Mouse (Mus musculus): ENCODE results near the gene Gm20708. TPM values are rescaled to one million over a fixed set of nuclear protein-coding genes. Genes with fewer than 3 reads are reported as not detected.

Gm20708 gene
- polyA plus RNA-seq, 1 experiment from 2014 or later: 1.1 TPM

- WGBS: 5% methylated on average over 8 of the region's 8 CpGs
- peak; percentile 43 for ATAC-seq (ENCODE audit: insufficient number of reproducible peaks, insufficient read depth, low FRiP score, low read depth)
These were observed 72.3 kb downstream of the Gm20708 start for GRCm38 (mm10) chr11:117881787-117882186.

DNA sequence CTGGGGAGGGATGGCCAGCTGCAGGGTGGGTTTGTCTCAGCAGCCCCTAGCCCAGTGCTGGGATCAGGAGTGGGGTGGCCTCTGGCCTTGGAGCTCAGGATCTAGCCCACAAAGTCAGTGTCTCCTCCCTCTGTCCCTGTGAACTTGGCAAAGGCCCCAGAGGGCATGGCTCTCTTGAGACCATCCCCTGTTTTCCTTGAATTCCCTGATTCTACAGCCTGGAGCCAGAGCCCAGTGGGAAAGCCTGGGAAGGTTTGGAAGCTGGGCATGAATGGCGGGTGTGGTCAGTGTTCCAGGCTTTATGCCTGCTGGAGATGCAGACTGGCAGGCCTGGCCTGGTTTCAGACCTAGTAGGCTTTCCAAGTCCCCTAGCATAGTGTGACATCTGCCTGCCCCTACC lies 72.7 kb downstream of the Gm20708 start:
- no peak overlapping the region for H3K4me2 ChIP-seq (replicated peaks; ENCODE audit: low read depth, low read length)
- no peak overlapping the region for H3K4me3 ChIP-seq (ENCODE audit: low read depth, low read length)
- no peaks in the 10 kb centered on the region for H3K27me3 ChIP-seq (ENCODE audit: control insufficient read depth, insufficient read depth, low read length)
- 85% methylated on average over 1 of the region's 1 CpGs for WGBS
- peaks cover 33% of the 10 kb centered on the region for H3K4me1 ChIP-seq (ENCODE audit: control insufficient read depth, insufficient read depth, low read length)
- no peak for ATAC-seq (ENCODE audit: insufficient number of reproducible peaks, insufficient read depth, low FRiP score, low read depth)
- H3K9ac ChIP-seq (replicated peaks; ENCODE audit: low read depth, low read length): no peak overlapping the region
- H3K9me3 ChIP-seq (ENCODE audit: control insufficient read depth, low read depth, low read length): no peaks in the 10 kb centered on the region
- peak overlapping the region; percentile 61; the same call in 1 of the 2 replicates for H3K27ac ChIP-seq (ENCODE audit: low read length)
- no peaks in the 10 kb centered on the region for H3K36me3 ChIP-seq (ENCODE audit: control insufficient read depth, insufficient read depth, low read length)

More at GRCm38 (mm10) chr11:117881787-117882186, 72.3 kb downstream of the Gm20708 start:
- Histone ChIP-seq H3K27ac (ENCODE audit: low read length) (peak overlapping the region; percentile 61; the same call in 1 of the 2 replicates), H3K27me3 (ENCODE audit: control insufficient read depth, insufficient read depth, low read length) (no peaks in the 10 kb centered on the region), H3K9ac (replicated peaks; ENCODE audit: low read depth, low read length) (no peak overlapping the region; the same call in 1 of the 2 replicates), H3K4me3 (ENCODE audit: low read depth, low read length) (no peak overlapping the region), H3K4me2 (replicated peaks; ENCODE audit: low read depth, low read length) (no peak overlapping the region), H3K9me3 (ENCODE audit: control insufficient read depth, low read depth, low read length) (no peaks in the 10 kb centered on the region), H3K36me3 (ENCODE audit: control insufficient read depth, insufficient read depth, low read length) (no peaks in the 10 kb centered on the region), H3K4me1 (ENCODE audit: control insufficient read depth, insufficient read depth, low read length) (peaks cover 35% of the 10 kb centered on the region)

DNA sequence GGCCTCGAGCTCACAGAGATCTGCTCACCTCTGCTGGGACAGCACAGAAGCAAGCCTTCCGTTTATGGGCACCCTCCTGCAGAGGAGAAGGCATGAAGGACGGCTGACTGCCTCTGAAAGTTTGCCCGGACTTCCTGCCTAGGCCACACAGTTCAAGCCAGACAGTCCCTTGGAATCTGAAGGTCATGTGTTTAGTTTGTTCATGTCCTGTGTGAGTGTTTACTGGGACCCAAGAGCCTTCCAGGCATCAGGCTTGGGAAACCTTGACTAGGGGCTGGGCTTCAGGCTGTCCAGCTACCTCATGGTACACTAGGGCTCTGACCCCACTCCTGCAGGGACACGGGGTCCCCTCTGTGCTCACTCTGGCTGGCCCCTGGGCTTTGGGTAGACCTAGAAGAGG lies 76.5 kb downstream of the Gm20708 start:
- Histone ChIP-seq H3K4me1 (ENCODE audit: control insufficient read depth, insufficient read depth, low read length) (peaks cover 46% of the 10 kb centered on the region), H3K27me3 (ENCODE audit: control insufficient read depth, insufficient read depth, low read length) (no peaks in the 10 kb centered on the region), H3K9ac (replicated peaks; ENCODE audit: low read depth, low read length) (no peak overlapping the region), H3K27ac (ENCODE audit: low read length) (no peak overlapping the region), H3K36me3 (ENCODE audit: control insufficient read depth, insufficient read depth, low read length) (no peaks in the 10 kb centered on the region), H3K9me3 (ENCODE audit: control insufficient read depth, low read depth, low read length) (no peaks in the 10 kb centered on the region), H3K4me2 (replicated peaks; ENCODE audit: low read depth, low read length) (no peak overlapping the region), H3K4me3 (ENCODE audit: low read depth, low read length) (no peak overlapping the region)
- no peak for ATAC-seq (ENCODE audit: insufficient number of reproducible peaks, insufficient read depth, low FRiP score, low read depth)
- 47% methylated on average over 5 of the region's 5 CpGs for WGBS

DNA sequence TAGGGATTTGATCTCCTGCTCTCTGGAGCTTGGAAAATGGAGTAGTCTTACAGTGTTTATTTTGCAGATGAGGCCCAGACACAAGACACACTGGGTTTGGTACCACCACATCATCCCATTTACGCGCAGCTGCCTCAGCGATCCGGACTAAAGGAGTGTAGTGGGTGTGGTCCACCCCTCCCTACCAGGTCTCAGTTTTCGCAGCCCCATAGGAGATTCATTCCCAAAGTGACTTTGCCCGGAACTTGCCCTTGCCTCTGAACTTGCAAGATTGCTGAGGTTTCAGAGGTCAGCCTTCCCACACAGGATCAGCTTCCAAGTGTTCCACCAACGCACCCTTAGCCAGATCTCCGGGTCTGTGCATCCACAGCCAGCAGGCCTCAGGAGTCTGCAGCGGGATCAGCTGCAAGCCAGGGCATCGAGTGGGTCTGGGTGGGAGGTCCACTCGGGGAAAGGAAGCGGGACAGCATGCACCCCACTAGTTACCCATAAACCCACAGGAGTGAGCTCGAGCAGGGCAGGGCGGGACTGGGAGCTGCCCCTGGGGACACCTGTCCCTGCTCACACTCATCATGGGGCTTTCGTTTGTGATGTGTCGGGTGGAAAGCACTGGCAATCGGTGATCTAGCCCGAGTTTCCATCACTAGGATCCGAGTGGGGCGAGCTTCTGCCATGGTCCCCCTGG lies 78.8 kb downstream of the Gm20708 start:
- H3K27ac ChIP-seq (ENCODE audit: low read length): peak overlapping the region; percentile 33; the same call in 1 of the 2 replicates

DNA sequence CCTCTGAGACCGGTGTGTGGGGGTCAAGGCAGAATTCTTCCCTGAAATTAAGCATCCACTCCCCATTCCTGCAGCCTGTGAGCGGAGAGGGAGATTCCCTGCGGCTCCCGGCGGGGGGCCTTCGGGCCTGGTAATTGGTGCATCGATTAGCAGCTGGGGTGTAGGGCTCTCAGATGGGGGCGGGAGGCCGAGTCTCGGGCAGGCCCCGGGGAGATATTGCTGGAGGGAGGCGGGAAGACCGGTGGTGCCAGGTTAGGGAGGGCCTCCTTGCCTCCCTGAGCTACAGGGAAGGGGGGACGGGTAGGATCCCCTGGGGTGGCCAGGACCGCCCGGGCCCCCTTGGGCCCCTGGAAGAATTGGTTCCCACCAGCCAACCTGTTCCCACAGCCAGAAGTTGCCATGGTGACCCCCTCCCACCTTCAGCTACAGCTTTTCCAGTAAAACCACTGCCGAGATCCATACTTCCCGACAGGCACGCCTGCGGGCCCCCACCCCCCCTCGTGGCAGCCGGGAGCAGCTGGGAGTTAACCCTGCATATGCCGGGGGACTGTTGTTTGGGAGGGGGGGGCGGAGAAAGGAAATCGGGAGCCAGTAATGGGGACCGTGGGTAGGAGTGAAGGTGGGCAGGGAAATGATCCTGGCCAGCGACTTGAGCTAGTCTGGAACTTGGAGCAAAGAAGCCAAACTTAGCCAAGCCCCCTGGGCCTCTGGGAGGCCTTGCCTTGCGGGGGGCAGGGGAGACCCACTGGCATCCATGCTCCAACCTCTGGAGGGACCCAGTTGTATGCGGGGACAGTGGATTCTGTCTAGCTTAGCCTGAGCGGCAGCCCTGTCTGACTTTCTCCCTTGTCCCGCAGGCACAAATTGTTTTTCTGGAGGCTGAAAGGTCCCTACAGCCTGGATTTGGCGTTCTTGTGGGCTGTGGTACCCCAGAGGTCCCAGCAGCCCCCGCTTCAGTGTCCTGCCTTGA lies 79.7 kb downstream of the Gm20708 start:
- Histone ChIP-seq H3K36me3 (ENCODE audit: control insufficient read depth, insufficient read depth, low read length) (no peaks in the 10 kb centered on the region), H3K9me3 (ENCODE audit: control insufficient read depth, low read depth, low read length) (no peaks in the 10 kb centered on the region), H3K4me2 (replicated peaks; ENCODE audit: low read depth, low read length) (peak overlapping the region; percentile 53), H3K9ac (replicated peaks; ENCODE audit: low read depth, low read length) (peak overlapping the region; percentile 30), H3K27me3 (ENCODE audit: control insufficient read depth, insufficient read depth, low read length) (no peaks in the 10 kb centered on the region), H3K4me3 (ENCODE audit: low read depth, low read length) (peak overlapping the region; percentile 17), H3K27ac (ENCODE audit: low read length) (peak overlapping the region; percentile 67; the same call in 1 of the 2 replicates), H3K4me1 (ENCODE audit: control insufficient read depth, insufficient read depth, low read length) (peaks cover 39% of the 10 kb centered on the region)
- 6% methylated on average over 32 of the region's 33 CpGs for WGBS
- peak; percentile 15; the same call in 1 of the 2 replicates for ATAC-seq (ENCODE audit: insufficient number of reproducible peaks, insufficient read depth, low FRiP score, low read depth)

More for the DNA sequence above, 78.8 kb downstream of the Gm20708 start:
- Histone ChIP-seq H3K36me3 (ENCODE audit: control insufficient read depth, insufficient read depth, low read length) (no peaks in the 10 kb centered on the region), H3K4me3 (ENCODE audit: low read depth, low read length) (peak overlapping the region; percentile 17; the same call in 1 of the 2 replicates), H3K9me3 (ENCODE audit: control insufficient read depth, low read depth, low read length) (no peaks in the 10 kb centered on the region), H3K27me3 (ENCODE audit: control insufficient read depth, insufficient read depth, low read length) (no peaks in the 10 kb centered on the region), H3K4me2 (replicated peaks; ENCODE audit: low read depth, low read length) (peak overlapping the region; percentile 53), H3K4me1 (ENCODE audit: control insufficient read depth, insufficient read depth, low read length) (peaks cover 39% of the 10 kb centered on the region), H3K9ac (replicated peaks; ENCODE audit: low read depth, low read length) (no peak overlapping the region)
- no peak for ATAC-seq (ENCODE audit: insufficient number of reproducible peaks, insufficient read depth, low FRiP score, low read depth)
- 20% methylated on average over 20 of the region's 20 CpGs for WGBS

Other genes starting within 250 kb of the Gm20708 start
- 15.5 TPM in 2 replicates for gene Tnrc6c, start 155.4 kb upstream of the Gm20708 start, polyA plus RNA-seq (2014; fragmentation: Nextera tagmentation; extraction: Ambion mirVana)
- gene Tmc8, start 27.6 kb upstream of the Gm20708 start, polyA plus RNA-seq (2014; fragmentation: Nextera tagmentation; extraction: Ambion mirVana): 1.7 and 3.1 TPM in 2 replicates
- gene Tmc6, start 27.5 kb upstream of the Gm20708 start, polyA plus RNA-seq (2014; fragmentation: Nextera tagmentation; extraction: Ambion mirVana): 23.0 and 24.3 TPM in 2 replicates
- gene 6030468B19Rik, start 12.0 kb upstream of the Gm20708 start, polyA plus RNA-seq (2014; fragmentation: Nextera tagmentation; extraction: Ambion mirVana): 0.23 TPM in 1 of 2 replicates, not detected in the other
- 101 and 115 TPM in 2 replicates for gene Syngr2, start within 50 bp of the Gm20708 start, polyA plus RNA-seq (2014; fragmentation: Nextera tagmentation; extraction: Ambion mirVana)
- gene Afmid, start 16.3 kb downstream of the Gm20708 start, polyA plus RNA-seq (2014; fragmentation: Nextera tagmentation; extraction: Ambion mirVana): 6.4 and 7.1 TPM in 2 replicates
- gene Tk1, start 16.4 kb downstream of the Gm20708 start, polyA plus RNA-seq (2014; fragmentation: Nextera tagmentation; extraction: Ambion mirVana): 133 and 149 TPM in 2 replicates
- gene Birc5, start 39.6 kb downstream of the Gm20708 start, polyA plus RNA-seq (2014; fragmentation: Nextera tagmentation; extraction: Ambion mirVana): 287 and 307 TPM in 2 replicates
- not detected in 2 replicates for gene Tmem235, start 51.1 kb downstream of the Gm20708 start, polyA plus RNA-seq (2014; fragmentation: Nextera tagmentation; extraction: Ambion mirVana)
- gene Tha1, start 63.8 kb downstream of the Gm20708 start, polyA plus RNA-seq (2014; fragmentation: Nextera tagmentation; extraction: Ambion mirVana): 5.8 and 6.4 TPM in 2 replicates
- gene Socs3, start 160.4 kb downstream of the Gm20708 start, polyA plus RNA-seq (2014; fragmentation: Nextera tagmentation; extraction: Ambion mirVana): 9.2 and 11.5 TPM in 2 replicates
- gene Pgs1, start 176.6 kb downstream of the Gm20708 start, polyA plus RNA-seq (2014; fragmentation: Nextera tagmentation; extraction: Ambion mirVana): 30.6 and 30.8 TPM in 2 replicates

All from stomach, embryonic 14.5 days (tissue).